Mouse (Mus musculus): ENCODE data around the gene Pir. TPM values are rescaled to one million over a fixed set of nuclear protein-coding genes. Genes with fewer than 3 reads are reported as not detected.

The Pir gene
- polyA plus RNA-seq, 2 experiments = 3.1 to 5.9 TPM

DNA sequence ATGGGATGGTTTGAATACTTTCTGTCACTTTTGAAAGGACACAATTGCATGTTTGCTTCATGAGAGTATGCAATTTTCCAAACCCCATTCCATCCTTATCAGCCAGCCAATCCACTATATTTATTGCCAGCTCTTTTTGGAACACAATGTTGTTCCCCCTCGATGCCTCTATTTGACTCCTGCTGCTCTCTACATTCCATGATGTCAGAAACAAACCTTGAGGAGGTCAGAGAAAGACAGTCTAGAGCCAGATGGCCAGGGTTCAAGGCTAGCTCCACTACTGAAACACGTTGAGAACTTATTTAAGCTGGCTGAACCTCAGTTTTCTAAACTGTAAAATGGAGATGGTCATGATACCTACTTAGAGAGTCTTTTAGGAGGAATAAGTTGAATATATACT lies 37.1 kb downstream of the Pir start:
- Histone ChIP-seq H3K4me3 (replicated peaks; ENCODE audit: low read length) (no peak overlapping the region), H3K36me3 (ENCODE audit: control insufficient read depth, insufficient read depth, low read length) (no peaks in the 10 kb centered on the region), H3K27me3 (ENCODE audit: control insufficient read depth, insufficient read depth, low read length) (no peaks in the 10 kb centered on the region), H3K9me3 (ENCODE audit: control insufficient read depth, low read length) (no peaks in the 10 kb centered on the region), H3K4me2 (replicated peaks; ENCODE audit: low read depth, low read length, severe bottlenecking) (no peak overlapping the region), H3K4me1 (ENCODE audit: control insufficient read depth, insufficient read depth, low read length) (no peaks in the 10 kb centered on the region), H3K27ac (replicated peaks; ENCODE audit: low read depth, low read length) (no peak overlapping the region), H3K9ac (ENCODE audit: low read depth, low read length, severe bottlenecking) (no peak overlapping the region)
- no peak for DNase-seq (ENCODE audit: low spot score)
- 62% methylated on average over 2 of the region's 2 CpGs for WGBS
- no peak for TF ChIP-seq POLR2A (IDR thresholded peaks at IDR 0.05; ENCODE audit: borderline replicate concordance, extremely low read depth, insufficient read depth, insufficient read length)
- no peak for ATAC-seq (ENCODE audit: low FRiP score, low read depth)

DNA sequence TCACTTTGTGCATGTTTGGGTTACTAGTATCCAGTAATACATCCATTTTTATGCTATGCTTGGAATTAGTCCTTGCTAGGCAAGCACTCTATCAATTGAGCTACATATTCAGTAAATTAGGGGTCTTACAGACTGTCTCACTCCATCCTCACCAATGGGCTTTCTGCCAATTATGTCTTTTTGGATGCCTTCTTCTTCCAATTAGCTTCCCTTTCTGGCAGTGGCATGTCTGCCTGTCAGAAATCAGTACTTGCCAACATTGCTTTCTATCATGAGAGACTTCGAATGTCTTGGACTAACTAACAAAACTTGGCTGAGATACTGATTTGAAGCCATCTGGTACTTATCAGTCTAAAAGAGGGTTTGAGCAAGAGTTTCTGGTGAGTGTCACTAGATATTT lies 44.7 kb downstream of the Pir start:
- Histone ChIP-seq H3K27me3 (ENCODE audit: control insufficient read depth, insufficient read depth, low read length) (no peaks in the 10 kb centered on the region), H3K36me3 (ENCODE audit: control insufficient read depth, insufficient read depth, low read length) (no peaks in the 10 kb centered on the region), H3K4me3 (replicated peaks; ENCODE audit: low read length) (no peak overlapping the region), H3K27ac (replicated peaks; ENCODE audit: low read depth, low read length) (no peak overlapping the region), H3K9ac (ENCODE audit: low read depth, low read length, severe bottlenecking) (no peak overlapping the region), H3K4me2 (replicated peaks; ENCODE audit: low read depth, low read length, severe bottlenecking) (no peak overlapping the region), H3K9me3 (ENCODE audit: control insufficient read depth, low read length) (no peaks in the 10 kb centered on the region), H3K4me1 (ENCODE audit: control insufficient read depth, insufficient read depth, low read length) (no peaks in the 10 kb centered on the region)
- TF ChIP-seq POLR2A (IDR thresholded peaks at IDR 0.05; ENCODE audit: borderline replicate concordance, extremely low read depth, insufficient read depth, insufficient read length) = no peak
- WGBS = 42% methylated on average over 1 of the region's 1 CpGs
- ATAC-seq (ENCODE audit: low FRiP score, low read depth) = no peak
- no peak for DNase-seq (ENCODE audit: low spot score)

DNA sequence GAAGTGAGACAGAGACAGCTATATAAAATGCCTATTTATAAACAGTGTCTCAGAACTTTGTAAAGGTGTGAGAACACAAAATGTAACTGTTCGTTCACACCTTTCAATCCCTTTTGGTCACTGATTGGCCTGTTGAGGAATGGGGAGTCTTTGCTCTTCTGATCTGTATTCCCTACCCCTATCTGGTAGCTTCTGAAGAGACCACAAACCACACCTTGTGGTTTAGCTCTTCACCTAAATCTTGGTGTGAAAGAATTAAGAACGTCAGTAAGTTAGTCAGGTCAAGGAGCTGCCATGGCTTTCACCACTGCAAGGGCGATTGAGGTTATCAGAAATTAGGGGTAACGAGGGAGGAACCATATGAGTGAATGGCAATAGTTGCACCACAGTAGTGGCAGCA lies 49.4 kb downstream of the Pir start:
- TF ChIP-seq POLR2A (IDR thresholded peaks at IDR 0.05; ENCODE audit: borderline replicate concordance, extremely low read depth, insufficient read depth, insufficient read length) = no peak
- Histone ChIP-seq H3K9me3 (ENCODE audit: control insufficient read depth, low read length) (no peaks in the 10 kb centered on the region), H3K27ac (replicated peaks; ENCODE audit: low read depth, low read length) (no peak overlapping the region), H3K27me3 (ENCODE audit: control insufficient read depth, insufficient read depth, low read length) (no peaks in the 10 kb centered on the region), H3K36me3 (ENCODE audit: control insufficient read depth, insufficient read depth, low read length) (no peaks in the 10 kb centered on the region), H3K9ac (ENCODE audit: low read depth, low read length, severe bottlenecking) (no peak overlapping the region), H3K4me3 (replicated peaks; ENCODE audit: low read length) (no peak overlapping the region), H3K4me2 (replicated peaks; ENCODE audit: low read depth, low read length, severe bottlenecking) (no peak overlapping the region), H3K4me1 (ENCODE audit: control insufficient read depth, insufficient read depth, low read length) (no peaks in the 10 kb centered on the region)
- DNase-seq (ENCODE audit: low spot score) = no peak
- ATAC-seq (ENCODE audit: low FRiP score, low read depth) = no peak
- 92% methylated on average over 4 of the region's 4 CpGs for WGBS

DNA sequence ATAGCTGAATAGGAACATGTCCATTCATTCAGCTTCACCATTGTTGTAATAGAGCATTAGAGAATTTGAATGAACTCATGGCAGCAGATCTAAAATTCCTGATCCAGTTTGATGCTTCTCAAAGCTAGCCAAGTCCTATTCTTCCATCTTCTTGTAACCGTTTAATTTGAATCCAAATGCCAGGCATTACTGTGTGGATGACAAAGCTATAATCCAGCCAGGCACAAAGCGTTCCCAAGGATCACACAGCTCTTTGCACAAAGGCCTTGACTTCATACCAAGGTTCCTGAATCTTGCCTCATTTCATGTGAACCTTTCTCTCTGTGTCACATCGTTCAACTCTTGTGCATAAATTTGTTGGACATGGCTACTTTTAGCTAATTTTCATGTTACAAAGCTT lies 50.9 kb downstream of the Pir start:
- H3K27me3 ChIP-seq (ENCODE audit: control insufficient read depth, insufficient read depth, low read length) = no peaks in the 10 kb centered on the region
- no peak overlapping the region for H3K27ac ChIP-seq (replicated peaks; ENCODE audit: low read depth, low read length)
- H3K36me3 ChIP-seq (ENCODE audit: control insufficient read depth, insufficient read depth, low read length) = no peaks in the 10 kb centered on the region
- TF ChIP-seq POLR2A (IDR thresholded peaks at IDR 0.05; ENCODE audit: borderline replicate concordance, extremely low read depth, insufficient read depth, insufficient read length) = no peak
- H3K4me1 ChIP-seq (ENCODE audit: control insufficient read depth, insufficient read depth, low read length) = no peaks in the 10 kb centered on the region
- no peaks in the 10 kb centered on the region for H3K9me3 ChIP-seq (ENCODE audit: control insufficient read depth, low read length)
- DNase-seq (ENCODE audit: low spot score) (no peak), ATAC-seq (ENCODE audit: low FRiP score, low read depth) (no peak)
- no peak overlapping the region for H3K4me3 ChIP-seq (replicated peaks; ENCODE audit: low read length)
- H3K4me2 ChIP-seq (replicated peaks; ENCODE audit: low read depth, low read length, severe bottlenecking) = no peak overlapping the region
- no peak overlapping the region for H3K9ac ChIP-seq (ENCODE audit: low read depth, low read length, severe bottlenecking)
- 86% methylated on average over 3 of the region's 3 CpGs for WGBS

DNA sequence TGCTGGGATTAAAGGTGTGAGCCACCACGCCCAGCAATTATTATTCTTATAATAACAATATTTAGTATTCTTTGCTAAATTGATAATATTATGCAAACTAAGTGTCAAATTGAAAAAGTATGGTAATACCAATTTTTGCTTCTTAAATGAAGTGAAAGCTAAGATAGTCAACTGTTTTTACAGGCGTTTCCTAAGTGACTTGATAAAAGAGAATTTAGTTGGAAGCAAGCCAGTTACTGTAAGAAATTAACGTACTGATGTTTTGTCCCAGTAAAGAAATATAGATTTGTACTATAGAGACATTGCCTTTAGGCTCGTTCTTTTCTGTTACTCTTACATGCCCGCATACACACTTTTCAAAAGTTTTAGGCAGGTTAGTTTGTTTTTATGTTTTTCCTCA lies 53.3 kb downstream of the Pir start:
- no peaks in the 10 kb centered on the region for H3K4me1 ChIP-seq (ENCODE audit: control insufficient read depth, insufficient read depth, low read length)
- H3K27me3 ChIP-seq (ENCODE audit: control insufficient read depth, insufficient read depth, low read length) = no peaks in the 10 kb centered on the region
- ATAC-seq (ENCODE audit: low FRiP score, low read depth) (no peak), DNase-seq (ENCODE audit: low spot score) (no peak)
- no peak overlapping the region for H3K9ac ChIP-seq (ENCODE audit: low read depth, low read length, severe bottlenecking)
- no peak for TF ChIP-seq POLR2A (IDR thresholded peaks at IDR 0.05; ENCODE audit: borderline replicate concordance, extremely low read depth, insufficient read depth, insufficient read length)
- 62% methylated on average over 5 of the region's 5 CpGs for WGBS
- no peaks in the 10 kb centered on the region for H3K36me3 ChIP-seq (ENCODE audit: control insufficient read depth, insufficient read depth, low read length)
- H3K9me3 ChIP-seq (ENCODE audit: control insufficient read depth, low read length) = no peaks in the 10 kb centered on the region
- H3K27ac ChIP-seq (replicated peaks; ENCODE audit: low read depth, low read length) = no peak overlapping the region
- no peak overlapping the region for H3K4me3 ChIP-seq (replicated peaks; ENCODE audit: low read length)
- H3K4me2 ChIP-seq (replicated peaks; ENCODE audit: low read depth, low read length, severe bottlenecking) = no peak overlapping the region

DNA sequence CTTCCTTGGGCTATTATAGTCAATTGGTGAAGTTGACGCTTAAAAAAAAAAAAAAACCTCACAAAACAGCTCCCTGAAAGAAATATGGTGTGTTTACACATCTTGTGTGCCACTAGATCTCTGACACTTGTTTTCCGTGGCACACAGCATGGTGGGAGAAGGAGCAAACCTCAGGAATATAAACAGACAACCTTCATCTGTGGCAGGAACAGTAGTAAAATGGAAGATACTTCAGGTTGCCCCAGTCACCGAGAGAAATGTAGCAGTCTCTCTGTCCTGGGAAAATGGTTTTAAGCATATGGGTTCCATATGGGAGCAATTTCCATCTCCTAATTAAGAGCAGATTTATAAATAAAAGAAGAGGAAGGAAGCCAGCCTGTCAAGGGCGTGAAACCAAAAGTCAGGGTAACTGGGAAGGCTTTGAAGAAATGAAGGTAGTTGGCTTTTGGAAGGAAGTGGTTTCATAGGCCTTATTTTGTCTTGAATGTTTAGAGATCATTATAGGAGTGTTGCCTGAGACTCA lies 54.3 kb downstream of the Pir start:
- DNase-seq (ENCODE audit: low spot score) = no peak
- no peaks in the 10 kb centered on the region for H3K27me3 ChIP-seq (ENCODE audit: control insufficient read depth, insufficient read depth, low read length)
- H3K27ac ChIP-seq (replicated peaks; ENCODE audit: low read depth, low read length) = peak overlapping the region; percentile 39; the same call in 1 of the 2 replicates
- H3K4me1 ChIP-seq (ENCODE audit: control insufficient read depth, insufficient read depth, low read length) = no peaks in the 10 kb centered on the region
- ATAC-seq (ENCODE audit: low FRiP score, low read depth) = no peak
- no peak overlapping the region for H3K9ac ChIP-seq (ENCODE audit: low read depth, low read length, severe bottlenecking)
- WGBS = 31% methylated on average over 4 of the region's 4 CpGs
- H3K4me2 ChIP-seq (replicated peaks; ENCODE audit: low read depth, low read length, severe bottlenecking) = no peak overlapping the region
- H3K9me3 ChIP-seq (ENCODE audit: control insufficient read depth, low read length) = no peaks in the 10 kb centered on the region
- no peak for TF ChIP-seq POLR2A (IDR thresholded peaks at IDR 0.05; ENCODE audit: borderline replicate concordance, extremely low read depth, insufficient read depth, insufficient read length)
- no peaks in the 10 kb centered on the region for H3K36me3 ChIP-seq (ENCODE audit: control insufficient read depth, insufficient read depth, low read length)
- no peak overlapping the region for H3K4me3 ChIP-seq (replicated peaks; ENCODE audit: low read length)
